Mouse (Mus musculus): ENCODE measurements at regions not wholly inside any gene's neighbourhood (a gene's known extent, or its start where the extent isn't known, plus 50 kb on each side); places are given as distances from the start of the nearest gene placed in this dataset.

DNA sequence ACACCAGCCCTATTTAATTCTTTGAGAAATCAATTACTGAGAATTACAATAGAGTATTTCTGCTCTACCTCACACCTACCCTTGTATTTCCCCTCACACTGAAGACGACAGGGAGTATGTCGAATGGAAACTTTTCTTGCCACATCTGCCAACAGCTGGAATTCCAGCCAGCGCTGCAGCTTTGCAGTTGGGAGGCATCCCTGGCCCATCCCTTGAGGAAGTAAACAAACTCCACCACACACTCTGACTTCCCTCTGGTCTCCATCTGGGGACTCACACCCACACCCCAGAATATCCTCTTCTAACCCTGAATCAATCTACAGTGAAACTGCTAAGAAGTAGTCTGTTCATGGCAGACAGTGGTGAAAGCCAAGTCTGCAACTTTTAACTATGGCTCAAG lies 630.9 kb downstream of the Gm826 start:
- DNase-seq: no peak

- DNase-seq: no peak
These were observed 625.8 kb downstream of the Gm826 start for GRCm38 (mm10) chr2:159708141-159708540.

- DNase-seq: no peak
These were observed 619.3 kb downstream of the Gm826 start for GRCm38 (mm10) chr2:159714633-159715032.

DNA sequence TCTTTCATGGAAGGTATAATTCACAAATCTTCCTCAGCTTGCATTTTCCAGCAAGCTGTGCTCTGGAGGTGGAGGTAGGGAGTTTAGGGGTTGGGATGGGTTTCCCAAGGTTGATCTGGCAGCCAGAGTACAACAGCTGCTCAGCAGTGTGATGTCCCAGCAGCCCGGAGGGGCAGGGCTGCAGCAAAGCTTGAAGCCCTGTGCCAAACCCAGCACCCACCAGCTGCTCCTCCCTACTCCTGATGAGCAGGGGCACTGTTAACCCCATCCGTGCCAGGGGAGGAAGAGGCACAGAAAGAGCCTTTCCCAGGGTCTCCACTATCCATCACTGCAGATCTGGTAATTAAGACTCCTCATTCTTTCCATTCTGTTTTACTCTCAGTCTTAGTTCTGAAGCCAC lies 615.2 kb downstream of the Gm826 start:
- DNase-seq: no peak

- DNase-seq: no peak
These were observed 608.5 kb downstream of the Gm826 start for GRCm38 (mm10) chr2:159725158-159726076.

DNA sequence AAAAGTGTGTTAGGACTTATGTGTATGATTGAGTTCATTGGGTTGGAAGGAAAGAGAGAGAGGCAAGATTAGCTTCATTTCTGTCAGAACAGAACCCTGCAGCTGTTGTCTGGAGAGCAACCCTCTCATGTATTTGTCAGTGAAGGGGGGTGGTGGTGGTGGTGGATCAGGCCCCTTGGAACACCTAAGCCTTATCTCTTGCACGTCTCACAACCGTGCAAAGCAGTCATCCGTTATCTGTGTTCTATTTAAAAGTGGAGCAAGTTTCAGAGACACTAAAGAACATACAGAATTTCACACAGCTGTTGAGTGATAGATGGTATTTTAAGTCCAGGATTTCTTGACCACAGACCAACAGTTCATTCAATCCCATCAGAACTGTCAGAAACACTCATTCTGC lies 604.7 kb downstream of the Gm826 start:
- no peak for DNase-seq

GRCm38 (mm10) chr2:159730221-159730620 lies 603.7 kb downstream of the Gm826 start:
- DNase-seq: no peak

DNA sequence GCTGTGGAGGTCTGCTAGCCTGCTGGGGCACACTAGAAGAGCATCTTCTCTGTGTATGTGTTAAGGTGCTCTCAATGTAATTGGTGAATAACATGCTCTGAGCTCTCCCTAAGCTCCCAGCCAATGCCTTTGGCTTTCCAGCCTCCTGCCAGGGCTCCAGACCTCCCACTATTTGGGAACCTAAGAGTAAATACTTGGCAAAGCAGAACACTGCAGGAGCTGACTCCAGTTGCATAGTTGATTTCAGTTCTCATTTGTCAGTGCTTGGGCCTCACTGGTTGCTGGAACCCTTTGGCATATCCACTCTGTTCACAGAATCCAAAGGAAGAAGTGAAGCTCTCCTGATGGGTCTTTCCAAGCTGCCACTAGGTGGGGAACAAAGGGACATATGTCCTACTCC lies 602.7 kb downstream of the Gm826 start:
- no peak for DNase-seq

DNA sequence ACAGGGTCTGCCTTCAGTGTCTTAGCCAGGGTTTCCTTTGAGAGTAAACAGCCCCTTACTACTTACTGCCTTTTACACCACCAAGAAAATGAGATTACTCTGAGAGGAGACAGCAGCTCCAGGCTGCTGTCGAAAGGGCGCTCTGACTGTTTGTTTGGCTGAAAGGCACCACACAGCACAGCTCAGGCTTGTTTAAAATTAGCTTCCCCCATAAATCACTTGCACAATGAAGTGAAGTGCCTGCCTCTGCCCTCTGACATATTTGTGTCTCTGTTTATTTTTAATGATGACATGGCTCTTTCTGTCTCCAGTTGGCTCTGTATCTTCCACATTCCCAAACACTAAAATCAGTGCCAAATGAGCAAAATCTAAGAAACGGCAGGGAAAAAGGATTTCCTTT lies 601.5 kb downstream of the Gm826 start:
- DNase-seq: peak; percentile 33 to 63

- peak; percentile 22 to 30 for DNase-seq
These were observed 599.4 kb downstream of the Gm826 start for GRCm38 (mm10) chr2:159734576-159734975.

DNA sequence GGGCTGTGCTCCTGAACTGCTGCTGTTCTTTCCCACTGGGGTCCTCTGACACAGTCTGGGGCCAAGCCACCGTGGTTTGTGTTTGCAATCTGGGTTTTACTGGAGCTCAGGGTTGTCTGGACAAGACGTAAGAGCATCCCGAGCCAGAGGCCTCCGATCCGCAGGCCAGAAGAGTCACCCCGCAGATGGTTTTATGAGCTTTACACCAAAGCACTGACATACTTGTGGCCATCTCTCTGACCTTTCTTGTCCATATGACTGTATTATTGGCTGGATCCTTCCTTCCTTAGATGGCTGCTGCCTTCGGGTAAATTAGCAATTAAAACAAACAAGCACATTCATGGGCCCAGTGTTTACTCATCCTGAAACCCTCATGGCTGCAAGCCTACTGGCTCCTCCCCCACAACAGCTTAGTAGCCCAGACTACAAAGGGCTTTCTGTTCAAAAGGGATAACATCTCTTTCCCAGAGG lies 578.4 kb downstream of the Gm826 start:
- peak; percentile 17 to 45 for DNase-seq

- no peak for DNase-seq
These were observed 573.2 kb downstream of the Gm826 start for GRCm38 (mm10) chr2:159760806-159761205.

GRCm38 (mm10) chr2:159763115-159763514 lies 570.8 kb downstream of the Gm826 start:
- no peak for DNase-seq

All from kidney, postnatal 36 days (tissue).